Mouse (Mus musculus): ENCODE measurements around the gene Olfr1471.
"Not testable (repeated sequence)": the region's sequence is repeated elsewhere in the genome, so short reads cannot be mapped to it uniquely, and the experiment has no call there.

Olfr1471 gene

DNA sequence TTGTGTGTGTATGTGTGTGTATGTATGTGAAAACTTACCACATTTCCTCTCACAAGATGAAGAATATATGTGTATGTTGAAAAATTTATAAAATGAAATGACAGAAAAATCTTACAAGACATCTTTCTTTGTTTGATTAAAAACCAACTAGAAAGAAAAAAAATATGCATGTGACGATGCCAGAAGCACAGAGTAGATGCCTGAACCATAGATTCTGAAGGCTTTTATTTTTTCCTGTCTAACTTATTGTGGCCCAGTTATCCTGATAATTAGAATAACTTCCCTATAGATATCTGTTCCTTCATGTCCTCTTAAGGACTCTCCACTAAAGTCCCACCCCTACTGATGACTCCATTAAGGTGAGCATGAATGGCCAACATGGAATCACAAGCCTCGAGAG, at the start of gene Olfr1471:
Gene Olfr1471 (plus strand): TSS at position 301 of the 400 bp plus-strand sequence.
- DNase-seq = not testable (repeated sequence)

DNA sequence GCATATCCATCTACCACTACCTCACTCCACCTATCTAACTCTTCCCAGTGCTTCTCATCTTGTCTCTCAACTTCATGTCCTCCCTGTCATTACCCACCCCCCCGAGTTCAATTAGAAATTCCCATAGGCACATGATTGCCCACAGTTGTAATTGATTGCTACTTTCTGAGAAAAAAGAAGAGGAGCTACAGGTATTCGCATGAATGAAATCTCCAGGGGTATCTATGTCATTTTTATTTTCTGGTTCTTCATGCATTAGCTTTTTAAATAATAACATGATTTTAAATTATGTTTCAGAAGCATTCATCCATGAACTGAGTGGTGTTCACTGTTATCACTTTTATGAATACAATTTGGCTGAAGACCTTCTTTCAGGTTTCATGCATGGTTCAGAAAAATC, 35.7 kb upstream of the Olfr1471 start, which contains the start of gene Olfr1469:
Gene Olfr1469 (plus strand): TSS at position 301 of the 400 bp plus-strand sequence.
- no peak for DNase-seq

DNA sequence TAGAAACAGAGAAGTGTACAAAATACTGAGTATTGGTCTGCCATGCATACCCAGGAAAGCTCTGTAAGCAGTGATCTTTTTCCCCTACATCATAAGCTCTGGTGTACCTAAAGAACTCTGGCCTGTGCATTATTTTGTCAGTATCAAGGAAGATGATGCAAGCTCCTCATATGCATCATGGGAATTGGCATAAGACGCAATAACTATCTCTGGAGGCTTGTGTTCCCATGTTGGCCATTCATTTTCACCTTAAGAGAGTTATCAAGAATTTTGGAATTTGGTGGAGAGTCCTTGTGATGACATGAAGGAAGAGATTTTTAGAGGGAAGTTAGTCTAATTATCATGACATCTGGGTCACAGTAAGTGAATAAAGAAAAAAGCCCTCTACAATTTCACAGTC, 12.8 kb downstream of the Olfr1471 start, which contains the start of gene Olfr1472:
Gene Olfr1472 (minus strand): TSS at position 101 of the 400 bp plus-strand sequence.
- DNase-seq = no peak

DNA sequence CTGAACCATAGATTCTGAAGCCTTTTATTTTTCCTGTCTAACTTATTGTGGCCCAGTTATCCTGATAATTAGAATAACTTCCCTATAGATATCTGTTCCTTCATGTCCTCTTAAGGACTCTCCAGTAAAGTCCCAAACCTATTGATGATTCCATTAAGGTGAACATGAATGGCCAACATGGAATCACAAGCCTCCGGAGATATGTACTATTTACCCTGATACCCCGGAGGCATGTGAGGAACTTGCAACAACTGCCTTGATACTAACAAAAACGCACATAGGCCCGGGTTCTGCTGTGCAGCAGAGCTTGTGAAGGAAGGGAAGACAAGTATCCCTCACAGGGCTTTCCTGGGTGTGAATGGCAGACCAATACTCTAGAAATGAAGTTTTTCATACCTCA, 26.1 kb downstream of the Olfr1471 start, which contains the start of gene Olfr1474:
Gene Olfr1474 (plus strand): TSS at position 301 of the 400 bp plus-strand sequence.
- DNase-seq = not testable (repeated sequence)

DNA sequence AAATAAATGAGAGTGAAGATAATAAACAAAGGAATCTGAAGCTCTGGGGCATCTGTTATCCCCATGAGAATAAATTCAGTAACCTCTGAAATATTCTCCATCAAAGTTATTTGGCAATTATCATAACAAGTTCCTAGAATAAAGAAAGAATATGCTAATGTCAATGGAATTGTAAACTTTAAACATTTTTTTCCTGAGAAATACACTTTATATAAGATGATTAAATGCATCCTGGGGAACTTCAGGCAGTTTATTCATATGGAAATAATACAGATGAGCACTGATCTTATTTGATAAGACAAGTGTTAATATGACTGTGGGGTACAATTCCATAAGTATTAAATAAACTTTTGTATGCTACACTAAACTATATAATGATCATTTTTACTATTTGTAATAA, 36.9 kb downstream of the Olfr1471 start, which contains the start of gene Olfr1475:
Gene Olfr1475 (minus strand): TSS at position 101 of the 400 bp plus-strand sequence.
- no peak for DNase-seq

DNA sequence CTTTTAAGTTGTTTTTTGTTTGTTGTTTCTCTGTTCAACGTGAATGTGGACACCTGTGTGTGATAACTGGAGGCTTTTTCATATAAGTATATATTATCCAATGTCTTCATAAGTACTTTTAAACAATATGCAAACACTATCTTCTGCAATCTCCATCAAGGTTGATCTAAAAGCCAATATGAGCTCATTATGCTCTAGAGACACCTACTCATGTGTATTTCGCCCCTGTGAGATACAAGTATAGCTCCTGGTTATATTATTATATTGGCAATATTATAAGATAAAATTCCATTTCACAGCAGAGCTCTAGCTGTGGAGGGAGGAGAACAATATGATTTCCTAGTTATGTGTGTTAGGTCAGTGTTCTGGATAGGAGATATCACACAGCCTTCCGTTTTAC, 57.0 kb downstream of the Olfr1471 start, which contains the start of gene Olfr1477:
Gene Olfr1477 (plus strand): TSS at position 301 of the 400 bp plus-strand sequence.
- no peak for DNase-seq

All from lung, postnatal 14 days (tissue).